Mouse (Mus musculus): Measurements from ENCODE around the gene Cbx5. TPM values are rescaled to one million over a fixed set of nuclear protein-coding genes. Genes with fewer than 3 reads are reported as not detected.
A peak's percentile ranks its signal among the peaks of the same experiment; 100 is the strongest.

The Cbx5 gene
- total RNA-seq, 1 experiment from 2014 or later = 261 TPM

GRCm38 (mm10) chr15:103178767-103179166 lies 60.8 kb downstream of the Cbx5 start:
- no peak for ATAC-seq (replicated peaks; ENCODE audit: low read depth, poor library complexity, severe bottlenecking)

GRCm38 (mm10) chr15:103178137-103178536 lies 61.5 kb downstream of the Cbx5 start:
- peak; percentile 52 for ATAC-seq (replicated peaks; ENCODE audit: low read depth, poor library complexity, severe bottlenecking)

- no peak for ATAC-seq (replicated peaks; ENCODE audit: low read depth, poor library complexity, severe bottlenecking)
Measured at GRCm38 (mm10) chr15:103177611-103178041, 62.0 kb downstream of the Cbx5 start.

GRCm38 (mm10) chr15:103176874-103177421 lies 62.7 kb downstream of the Cbx5 start:
- ATAC-seq (replicated peaks; ENCODE audit: low read depth, poor library complexity, severe bottlenecking) = peak; percentile 77

DNA sequence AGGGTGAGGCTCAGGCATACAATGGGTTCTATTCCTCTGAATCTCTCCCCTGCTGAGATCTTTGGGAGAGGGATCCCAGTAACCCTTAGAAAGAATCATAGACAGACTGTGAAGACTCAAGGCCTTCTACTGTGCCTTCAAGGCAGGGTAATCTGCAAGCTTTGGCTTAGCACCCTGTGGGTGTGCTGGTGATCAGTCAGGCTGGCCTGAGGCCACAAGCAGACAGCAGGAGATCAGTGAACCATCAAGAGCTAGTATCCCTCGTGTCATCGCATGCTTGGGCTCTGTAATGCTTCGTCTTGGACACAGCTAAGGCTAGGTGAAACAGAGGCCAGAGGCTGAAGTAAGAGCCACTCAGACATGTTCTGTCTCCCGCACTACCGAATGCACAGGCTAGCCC lies 66.4 kb downstream of the Cbx5 start:
- no peak for ATAC-seq (replicated peaks; ENCODE audit: low read depth, poor library complexity, severe bottlenecking)

DNA sequence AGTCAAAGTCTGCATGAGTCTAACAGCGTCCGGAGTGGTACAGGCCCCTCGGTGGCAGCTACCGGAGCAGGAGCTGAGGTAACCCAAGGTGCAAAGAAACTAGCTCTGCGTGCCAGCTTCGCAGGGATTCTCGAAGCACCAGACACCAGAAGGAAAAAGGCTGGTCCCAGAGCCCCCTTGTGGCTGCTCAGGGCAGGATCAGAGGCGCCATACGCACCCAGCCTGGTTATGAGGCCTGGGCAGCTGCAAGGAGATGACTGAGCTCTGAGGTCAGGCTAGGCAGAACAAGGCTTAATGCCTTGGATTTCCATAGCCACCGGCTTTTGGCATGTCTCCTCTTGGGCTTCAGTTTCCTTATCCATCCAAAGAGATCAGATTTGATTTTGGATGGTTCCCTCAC lies 67.1 kb downstream of the Cbx5 start:
- ATAC-seq (replicated peaks; ENCODE audit: low read depth, poor library complexity, severe bottlenecking) = peak; percentile 57

DNA sequence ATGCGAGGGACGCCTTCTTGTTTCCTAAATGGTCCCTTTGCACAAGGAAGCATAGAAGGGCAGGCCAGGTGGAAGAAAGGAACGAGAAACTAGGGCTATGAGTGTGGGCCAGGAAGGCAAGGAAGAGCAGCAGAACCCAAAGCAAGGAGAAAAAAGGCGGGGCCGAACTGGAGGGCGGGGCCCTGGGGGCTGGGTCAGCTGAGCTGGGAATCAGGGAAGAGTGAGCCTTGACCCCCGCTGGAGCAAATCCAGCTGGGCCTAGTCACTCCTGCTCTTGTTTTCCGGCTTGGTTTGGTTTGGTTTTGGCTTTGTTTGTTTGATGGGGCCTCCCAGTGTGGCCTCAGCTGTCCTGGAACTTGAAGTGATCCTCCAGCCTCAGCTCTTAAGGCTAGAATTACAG lies 68.3 kb downstream of the Cbx5 start:
- no peak for ATAC-seq (replicated peaks; ENCODE audit: low read depth, poor library complexity, severe bottlenecking)

DNA sequence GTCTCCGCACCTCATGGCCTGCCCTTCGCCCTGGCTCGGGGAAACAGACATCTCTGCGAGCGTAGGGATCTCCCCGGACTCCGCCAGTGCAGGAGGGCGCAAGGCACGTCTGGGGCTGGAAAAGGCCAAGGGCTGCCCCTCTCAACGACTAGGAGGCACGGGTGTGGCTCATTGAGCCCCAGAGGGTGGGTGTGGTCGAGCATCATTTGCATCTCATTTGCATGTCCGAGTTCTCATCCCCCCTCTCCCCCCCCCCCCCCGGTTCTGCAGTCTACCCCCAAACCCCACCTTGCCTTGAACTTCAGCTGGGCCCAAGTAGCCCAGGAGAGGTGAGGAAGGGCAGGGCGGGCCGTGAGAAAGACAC lies 69.3 kb downstream of the Cbx5 start:
- ATAC-seq (replicated peaks; ENCODE audit: low read depth, poor library complexity, severe bottlenecking) = no peak

DNA sequence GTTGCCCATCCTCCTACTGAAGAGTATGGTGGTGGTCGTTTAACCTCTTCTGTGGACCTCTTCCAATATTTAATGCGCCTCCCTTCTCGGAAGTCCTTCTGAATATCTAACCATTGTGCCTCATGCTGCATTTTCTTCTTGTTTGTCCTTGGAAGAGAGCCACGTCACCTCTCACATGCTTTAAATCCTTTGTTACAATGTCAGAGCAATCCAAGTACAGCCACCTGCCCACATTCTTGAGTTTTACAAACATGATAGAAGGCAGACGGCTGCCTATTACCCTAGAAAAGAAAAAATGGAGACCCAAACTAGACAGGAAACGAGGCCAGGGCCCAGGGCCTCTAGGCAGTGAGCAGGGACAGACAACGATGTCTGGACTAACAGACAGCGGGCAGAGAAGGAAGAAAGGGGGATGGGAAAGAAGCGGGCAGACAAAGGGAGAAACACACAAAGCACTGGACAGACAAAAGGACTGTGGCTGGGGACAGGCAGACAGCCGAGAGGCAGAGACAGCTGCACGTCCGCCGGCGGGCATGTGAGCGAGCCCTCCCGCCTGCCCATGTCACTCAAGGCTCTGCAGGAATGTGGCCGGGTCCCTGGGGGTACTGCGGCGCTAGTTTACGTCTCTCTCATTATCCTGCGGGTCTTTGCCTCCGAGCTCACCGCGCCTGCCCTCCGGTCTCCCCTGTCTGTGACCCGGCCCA lies 69.9 kb downstream of the Cbx5 start:
- ATAC-seq (replicated peaks; ENCODE audit: low read depth, poor library complexity, severe bottlenecking) = no peak

- ATAC-seq (replicated peaks; ENCODE audit: low read depth, poor library complexity, severe bottlenecking) = peak; percentile 37; the same call in 1 of the 2 replicates
Measured at GRCm38 (mm10) chr15:103168801-103169611, 70.6 kb downstream of the Cbx5 start.

DNA sequence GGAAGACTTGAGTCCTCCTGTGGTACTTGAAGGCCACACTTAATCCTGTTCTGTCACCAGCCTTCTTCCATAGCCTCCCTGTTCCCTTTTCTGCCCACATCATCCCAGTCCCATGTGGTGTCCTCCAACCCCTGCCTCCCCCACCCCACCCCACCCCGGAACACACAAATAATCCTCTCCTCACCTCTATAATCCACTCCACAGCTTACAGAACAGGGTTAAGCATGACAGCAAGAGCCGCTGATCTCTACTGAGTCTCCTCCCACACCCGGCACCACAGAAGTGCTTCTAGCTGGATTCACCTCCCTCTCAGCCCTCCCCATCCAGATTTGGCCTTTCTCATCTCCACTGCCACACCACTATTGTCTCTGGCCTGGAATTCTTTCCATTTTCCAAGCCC lies 71.8 kb downstream of the Cbx5 start:
- ATAC-seq (replicated peaks; ENCODE audit: low read depth, poor library complexity, severe bottlenecking) = no peak

GRCm38 (mm10) chr15:103167042-103167615 lies 72.5 kb downstream of the Cbx5 start, which contains the start of gene Smug1:
TSS of gene Smug1 (minus strand) at chr15:103167092.
- ATAC-seq (replicated peaks; ENCODE audit: low read depth, poor library complexity, severe bottlenecking) = no peak

- no peak for ATAC-seq (replicated peaks; ENCODE audit: low read depth, poor library complexity, severe bottlenecking)
Measured at GRCm38 (mm10) chr15:103165924-103166323, 73.7 kb downstream of the Cbx5 start.

GRCm38 (mm10) chr15:103165379-103165778 lies 74.2 kb downstream of the Cbx5 start:
- peak; percentile 68 for ATAC-seq (replicated peaks; ENCODE audit: low read depth, poor library complexity, severe bottlenecking)

- peak; percentile 86 for ATAC-seq (replicated peaks; ENCODE audit: low read depth, poor library complexity, severe bottlenecking)
Measured at GRCm38 (mm10) chr15:103163182-103163919, 76.3 kb downstream of the Cbx5 start.

- ATAC-seq (replicated peaks; ENCODE audit: low read depth, poor library complexity, severe bottlenecking) = no peak
Measured at GRCm38 (mm10) chr15:103157585-103157984, 82.0 kb downstream of the Cbx5 start.

GRCm38 (mm10) chr15:103156890-103157289 lies 82.7 kb downstream of the Cbx5 start:
- ATAC-seq (replicated peaks; ENCODE audit: low read depth, poor library complexity, severe bottlenecking) = no peak

DNA sequence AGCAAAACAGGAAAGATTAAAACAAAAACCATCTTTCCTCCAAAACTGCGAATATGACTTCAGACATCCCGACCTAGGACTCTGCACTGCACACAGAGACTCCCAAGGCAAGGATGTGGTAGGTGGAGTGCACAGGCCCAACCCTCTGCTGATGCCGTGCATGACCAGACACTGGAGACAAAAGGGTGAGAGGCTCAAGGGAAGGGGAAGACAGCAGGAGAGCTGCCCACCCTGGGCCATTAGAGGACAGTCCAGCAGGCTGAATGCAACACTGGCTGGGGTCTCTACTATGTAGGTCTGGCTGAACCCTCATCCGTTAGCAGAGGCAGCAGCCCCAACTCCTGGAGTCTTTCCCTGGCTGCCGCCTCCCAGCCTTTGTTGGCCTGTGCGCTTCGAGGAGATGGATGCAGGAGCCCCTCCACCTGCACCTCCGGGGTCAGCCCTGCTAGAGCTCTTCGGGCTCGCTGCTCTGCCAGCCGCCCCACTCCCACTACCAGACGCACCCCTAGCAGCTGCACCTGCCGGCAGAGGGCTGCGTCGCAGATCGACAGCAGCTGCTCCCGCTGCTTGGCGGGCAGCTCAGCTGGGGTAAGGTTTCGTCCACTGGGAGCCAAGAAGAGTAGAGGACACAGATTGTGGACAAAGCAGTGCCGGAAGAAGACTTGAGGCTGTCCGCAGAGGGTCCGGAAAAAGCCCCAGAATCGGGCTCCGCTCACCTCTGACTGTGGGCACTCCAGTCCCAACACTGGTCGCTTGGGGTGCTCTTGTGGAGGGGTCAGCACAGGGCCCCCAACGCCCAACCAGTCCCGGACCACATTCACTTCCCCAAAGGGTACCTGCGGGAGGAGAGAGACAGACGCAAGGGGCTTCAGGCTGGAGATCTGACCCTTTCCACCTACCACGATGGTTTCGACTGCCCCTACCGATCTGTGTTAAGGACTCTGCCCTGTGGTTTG lies 84.0 kb downstream of the Cbx5 start:
- ATAC-seq (replicated peaks; ENCODE audit: low read depth, poor library complexity, severe bottlenecking) = no peak

Measured in common myeloid progenitor, adult 5-6 weeks (primary cell).